Mouse (Mus musculus) T-cell, adult 66 days (primary cell): ENCODE results near the gene Anxa8. TPM values are rescaled to one million over a fixed set of nuclear protein-coding genes. Genes with fewer than 3 reads are reported as not detected.

ENCODE experiments used
- total RNA-seq, 2 experiments: library from RNA; stranded (reverse); gene quantifications; 3 replicates in 1 of 2; 4 replicates in 1 of 2; pipeline ENCODE4 v1.2.4; 2023

The Anxa8 gene
- total RNA-seq, result not detected

DNA sequence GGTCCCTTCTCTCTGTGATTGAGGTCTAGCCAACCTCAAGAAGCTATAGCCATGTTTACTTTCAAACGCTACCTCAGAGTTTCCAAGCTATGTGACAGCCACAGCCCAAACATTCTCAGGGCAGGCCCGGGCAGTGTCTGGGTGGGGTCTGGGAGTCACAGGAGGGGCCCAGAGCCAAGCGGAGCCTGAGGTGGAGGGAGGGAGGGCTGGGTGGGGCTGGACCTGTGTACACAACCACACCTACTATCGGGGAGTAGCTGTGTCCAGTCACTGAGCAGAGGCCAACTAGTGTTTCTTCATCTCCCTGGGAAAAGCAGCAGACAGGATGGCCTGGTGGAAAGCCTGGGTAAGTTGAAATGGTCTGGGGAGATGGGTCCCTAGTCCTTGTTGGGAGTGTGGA, at the start of gene Anxa8:
Gene Anxa8, plus strand, starts transcription at position 251 of the 400 bp plus-strand sequence.

DNA sequence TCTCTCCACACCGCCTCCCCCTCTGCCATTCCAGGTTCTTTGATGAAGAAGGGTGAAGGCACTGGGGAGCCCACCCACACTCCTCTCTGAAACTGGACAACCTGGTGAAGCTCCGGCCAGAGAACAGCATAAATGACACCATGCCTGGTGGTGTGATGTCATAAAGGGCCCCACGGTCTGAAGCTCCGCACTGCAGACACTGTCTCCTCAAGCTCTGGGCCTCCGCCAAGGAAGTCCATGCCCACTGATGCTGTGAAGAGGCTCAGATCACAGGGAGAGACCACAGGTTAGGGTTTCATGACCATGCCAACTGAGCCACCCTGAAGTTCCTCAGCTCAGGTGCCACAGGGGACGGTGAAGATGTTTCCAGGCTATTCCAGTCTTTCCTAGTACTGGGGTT, 33.3 kb upstream of the Anxa8 start, which contains the start of gene Antxrl:
Gene Antxrl, plus strand, starts transcription at position 192 of the 400 bp plus-strand sequence.

DNA sequence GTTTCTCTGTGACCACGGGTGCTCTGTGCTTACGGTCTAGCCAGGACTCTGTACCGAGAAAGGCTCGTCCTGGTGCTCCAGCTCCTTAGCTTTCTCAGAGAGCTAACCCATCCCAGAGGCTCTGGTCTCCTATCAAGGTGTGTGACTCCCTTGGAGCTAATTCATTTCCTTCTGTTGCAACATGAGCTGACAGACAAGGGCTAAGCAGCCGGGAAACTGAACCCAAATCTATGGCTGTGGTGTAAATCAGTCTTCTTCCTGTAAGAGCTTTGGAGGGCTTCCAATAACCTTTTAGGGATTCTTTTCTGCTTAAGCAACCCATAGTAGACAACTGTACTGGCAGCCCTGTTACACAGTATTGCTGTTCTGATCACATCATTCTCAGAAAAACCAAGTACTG, 16.8 kb downstream of the Anxa8 start, which contains the start of gene A630023A22Rik:
Gene A630023A22Rik, minus strand, starts transcription at position 154 of the 400 bp plus-strand sequence.

Other genes with a start within 250 kb of the Anxa8 start
- not detected for gene Gdf10, start 162.4 kb upstream of the Anxa8 start, total RNA-seq
- gene Gdf2, start 144.9 kb upstream of the Anxa8 start, total RNA-seq, result not detected
- not detected for gene Rbp3, start 132.0 kb upstream of the Anxa8 start, total RNA-seq
- under 1 TPM; 0.12 to 0.17 TPM for gene Zfp488, start 107.2 kb upstream of the Anxa8 start, total RNA-seq
- gene Gm30083, start 70.8 kb upstream of the Anxa8 start, total RNA-seq, result not detected
- gene Gm5460, start 69.2 kb upstream of the Anxa8 start, total RNA-seq, result not detected
- gene Antxrl, start 33.3 kb upstream of the Anxa8 start, total RNA-seq, result not detected
- gene A630023A22Rik, start 16.8 kb downstream of the Anxa8 start, total RNA-seq, result not detected
- gene Npy4r, start 66.5 kb downstream of the Anxa8 start, total RNA-seq, result not detected
- under 1 TPM in 1 of 2 experiments, not detected in 1; 0.06 TPM for gene Gprin2, start 115.7 kb downstream of the Anxa8 start, total RNA-seq
- gene Syt15, start 133.6 kb downstream of the Anxa8 start, total RNA-seq, result not detected
- 10 to 100 TPM; 19.8 to 20.7 TPM for gene Shld2, start 224.5 kb downstream of the Anxa8 start, total RNA-seq
- 100 to 1,000 TPM; 141 to 171 TPM for gene Glud1, start 224.7 kb downstream of the Anxa8 start, total RNA-seq